ENCODE assay signal across 8 mouse cellular contexts in the genomic region with DNA sequence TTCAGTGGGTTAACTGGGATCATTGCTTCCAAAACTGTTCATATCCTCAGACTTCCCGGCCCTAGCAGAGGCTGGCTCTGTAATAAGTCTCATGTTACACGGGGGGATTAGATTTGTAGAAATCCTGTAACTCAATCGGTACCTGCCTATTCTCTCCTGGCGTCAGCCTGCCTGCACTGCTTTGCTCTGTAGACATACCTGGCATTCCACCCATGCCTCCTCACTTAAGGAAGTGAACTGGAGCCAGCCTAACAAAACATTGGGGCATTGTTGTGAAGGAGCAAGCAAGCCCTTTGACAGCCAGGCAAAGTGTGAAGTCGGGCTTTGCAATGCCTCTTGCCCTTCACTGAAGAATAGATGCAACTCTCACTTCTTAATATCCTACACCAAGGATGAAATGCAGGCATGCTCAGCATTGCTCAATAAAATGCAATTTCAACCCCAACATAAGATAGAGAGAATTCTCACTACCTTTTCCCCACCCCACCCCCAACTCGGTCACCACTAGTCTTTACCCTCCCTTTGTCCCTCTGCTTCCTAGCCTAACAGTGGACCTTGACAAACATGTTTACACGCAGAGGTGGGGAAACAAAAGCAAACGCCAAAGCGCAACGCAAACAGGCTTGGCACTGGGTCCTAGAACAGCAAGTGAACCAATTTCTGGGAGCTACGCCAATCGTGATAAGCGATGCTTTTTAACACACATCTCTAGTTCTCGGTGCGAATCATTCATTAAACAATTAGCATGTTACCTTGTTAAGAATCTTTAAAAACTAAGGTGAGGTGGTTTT.
DNase-seq lines count a peak whose midpoint lies in the region; ATAC-seq and TF ChIP-seq lines count a peak whose summit lies in the region.

No protein-coding gene starts in this region.

- TF ChIP-seq POLR2A in brain, embryonic 14.5 days (IDR thresholded peaks at IDR 0.05; ENCODE audit: borderline replicate concordance, extremely low read depth, insufficient read depth, insufficient read length, poor library complexity, severe bottlenecking): no peak

- DNase-seq in kidney, postnatal 14 days: peak; percentile 3
- DNase-seq in kidney, adult 8-10 months: no peak
- peak; percentile 83 for DNase-seq in brain, embryonic 14.5 days (ENCODE audit: low read depth)
- peak; percentile 46 for DNase-seq in forelimb bud, embryonic 11.5 days (ENCODE audit: low read depth, low spot score)
- peak; percentile 26 for DNase-seq in lung, postnatal 10 days
- no peak for DNase-seq in gastrocnemius, postnatal 25 days
- no peak for DNase-seq in kidney, adult 11 months

- no peak for TF ChIP-seq CTCF in brain, embryonic 14.5 days (IDR thresholded peaks at IDR 0.05; ENCODE audit: borderline replicate concordance, extremely low read depth, insufficient read depth, insufficient read length)

- ATAC-seq in cerebellum, adult (ENCODE audit: insufficient number of reproducible peaks, low FRiP score, low TSS enrichment): no peak

Comparison
In these comparisons a context has a peak if more than half of its experiments do, and no peak if none do; other contexts are left out.
1. DNase-seq: peak in kidney, postnatal 14 days (single experiment), brain, embryonic 14.5 days (single experiment), forelimb bud, embryonic 11.5 days (single experiment) and lung, postnatal 10 days (single experiment); none in kidney, adult 8-10 months (0 of 2), gastrocnemius, postnatal 25 days (single experiment) and kidney, adult 11 months (single experiment).